Mouse (Mus musculus): ENCODE measurements around the gene Grm4.

GRCm38 (mm10) chr17:27493969-27494368 is 27.2 kb downstream of the Grm4 start:
- TF ChIP-seq CTCF (IDR thresholded peaks at IDR 0.05; ENCODE audit: control insufficient read depth, insufficient read depth, low read length) (no peak), POLR2A (IDR thresholded peaks at IDR 0.05; ENCODE audit: borderline replicate concordance, control insufficient read depth, low read depth, low read length) (no peak)
